31 mouse cellular contexts compared by ENCODE assay signal in the genomic region with DNA sequence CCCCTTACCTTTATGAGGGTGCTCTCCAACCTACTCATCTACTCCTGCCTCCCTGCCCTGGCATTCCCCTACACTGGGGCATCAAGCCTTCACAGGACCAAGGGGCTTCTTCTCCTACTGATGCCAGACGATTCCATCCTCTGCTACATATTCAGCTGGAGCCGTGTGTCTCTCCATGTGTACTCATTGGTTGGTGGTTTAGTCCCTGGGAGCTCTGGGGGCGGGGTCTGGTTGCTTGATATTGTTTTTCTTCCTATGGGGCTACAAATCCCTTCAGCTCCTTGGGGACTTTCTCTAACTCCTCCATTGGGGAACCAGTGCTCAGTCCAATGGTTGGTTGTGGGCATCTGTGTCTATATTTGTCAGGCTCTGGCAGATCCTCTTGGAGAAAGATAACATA.
"Had no signal": no experiment of that assay in that cellular context is flagged by ENCODE, and none has a peak within 500 bp of the region (broad histone marks: within the 10 kb centered on the region; RNA-seq: fewer than 3 reads in every experiment).

No protein-coding gene starts in this region.

- H3K9ac ChIP-seq: limb, embryonic 12.5 days; limb, embryonic 13.5 days; limb, embryonic 15.5 days; liver, embryonic 12.5 days; liver, embryonic 13.5 days; liver, embryonic 14.5 days; liver, embryonic 15.5 days; liver, postnatal 0 days; lung, embryonic 14.5 days; lung, embryonic 15.5 days; midbrain, embryonic 12.5 days; midbrain, embryonic 13.5 days; midbrain, embryonic 15.5 days; neural tube, embryonic 12.5 days had no signal

- H3K4me1 ChIP-seq: limb, embryonic 10.5 days; limb, embryonic 12.5 days; limb, embryonic 13.5 days; limb, embryonic 15.5 days; liver, embryonic 12.5 days; liver, embryonic 13.5 days; liver, embryonic 15.5 days; lung, embryonic 15.5 days; megakaryocyte, embryonic 14.5 days; midbrain, embryonic 12.5 days; midbrain, embryonic 13.5 days; midbrain, embryonic 15.5 days; neural tube, embryonic 12.5 days had no signal

- DNase-seq: left cerebral cortex, postnatal 4 days; liver; liver, embryonic 13.5 days; liver, postnatal 0 days; lung, adult 18-20 months; lung, adult 2 months; lung, embryonic 14.5 days; lung, postnatal 14 days; lung, postnatal 36 days; lung, postnatal 4 days; midbrain, embryonic 14.5 days had no signal

- H3K9me3 ChIP-seq: limb, embryonic 10.5 days; limb, embryonic 12.5 days; limb, embryonic 13.5 days; limb, embryonic 15.5 days; liver, embryonic 12.5 days; liver, embryonic 13.5 days; liver, embryonic 15.5 days; lung, embryonic 15.5 days; megakaryocyte, embryonic 14.5 days; midbrain, embryonic 10.5 days; midbrain, embryonic 12.5 days; midbrain, embryonic 13.5 days; midbrain, embryonic 15.5 days; neural tube, embryonic 12.5 days had no signal

- ATAC-seq: liver, embryonic 12.5 days; liver, postnatal 0 days; lung, postnatal 0 days; midbrain, embryonic 13.5 days; midbrain, embryonic 15.5 days; midbrain, embryonic 16.5 days had no signal

- H3K27ac ChIP-seq: left cerebral cortex, adult 2 months; limb, embryonic 10.5 days; limb, embryonic 12.5 days; limb, embryonic 13.5 days; limb, embryonic 15.5 days; liver, embryonic 12.5 days; liver, embryonic 13.5 days; liver, embryonic 14.5 days; liver, embryonic 15.5 days; lung, embryonic 15.5 days; macrophage; midbrain, embryonic 10.5 days; midbrain, embryonic 12.5 days; midbrain, embryonic 13.5 days; midbrain, embryonic 15.5 days; neural tube, embryonic 12.5 days had no signal

- H3K27me3 ChIP-seq: limb, embryonic 12.5 days; limb, embryonic 13.5 days; limb, embryonic 15.5 days; liver, embryonic 12.5 days; liver, embryonic 13.5 days; liver, embryonic 15.5 days; lung, embryonic 15.5 days; megakaryocyte, embryonic 14.5 days; midbrain, embryonic 12.5 days; midbrain, embryonic 13.5 days; midbrain, embryonic 15.5 days; neural tube, embryonic 12.5 days had no signal

- H3K36me3 ChIP-seq: limb, embryonic 10.5 days; limb, embryonic 12.5 days; limb, embryonic 13.5 days; limb, embryonic 15.5 days; liver, embryonic 12.5 days; liver, embryonic 13.5 days; liver, embryonic 15.5 days; lung, embryonic 15.5 days; midbrain, embryonic 10.5 days; midbrain, embryonic 12.5 days; midbrain, embryonic 13.5 days; midbrain, embryonic 15.5 days; neural tube, embryonic 12.5 days had no signal

- H3K4me3 ChIP-seq: left cerebral cortex, adult 2 months; limb, embryonic 10.5 days; limb, embryonic 12.5 days; limb, embryonic 13.5 days; limb, embryonic 15.5 days; liver, embryonic 12.5 days; liver, embryonic 13.5 days; liver, embryonic 15.5 days; lung, embryonic 15.5 days; megakaryocyte, embryonic 14.5 days; midbrain, embryonic 10.5 days; midbrain, embryonic 12.5 days; midbrain, embryonic 13.5 days; midbrain, embryonic 15.5 days; myocyte; neural tube, embryonic 12.5 days had no signal

- H3K4me2 ChIP-seq: limb, embryonic 12.5 days; limb, embryonic 13.5 days; limb, embryonic 15.5 days; liver, embryonic 11.5 days; liver, embryonic 12.5 days; liver, embryonic 13.5 days; liver, embryonic 15.5 days; lung, embryonic 14.5 days; lung, embryonic 15.5 days; midbrain, embryonic 12.5 days; midbrain, embryonic 13.5 days; midbrain, embryonic 15.5 days; neural tube, embryonic 12.5 days had no signal
